Mouse (Mus musculus): Measurements from ENCODE around the gene Abce1. TPM values are rescaled to one million over a fixed set of nuclear protein-coding genes. Genes with fewer than 3 reads are reported as not detected.

Abce1 gene
- polyA plus RNA-seq, 1 experiment from 2014 or later: 67.7 TPM

Other genes with a start within 250 kb of the Abce1 start
- 27.4 and 28.1 TPM in 2 replicates for gene Otud4, start 72.1 kb downstream of the Abce1 start, polyA plus RNA-seq (2014; fragmentation: Nextera tagmentation; extraction: Ambion mirVana)
- 24.8 and 25.7 TPM in 2 replicates for gene Anapc10, start 80 bp upstream of the Abce1 start, polyA plus RNA-seq (2014; fragmentation: Nextera tagmentation; extraction: Ambion mirVana)